Mouse (Mus musculus) cerebellum, adult 11 months (tissue): Measurements from ENCODE around the gene Zfr2.

Experiments used
- DNase-seq: peaks from one replicate; pipeline ENCODE4 v3.0.0; 2022

The Zfr2 gene

GRCm38 (mm10) chr10:81249442-81249841 lies 16.5 kb downstream of the Zfr2 start:
- DNase-seq, result no peak

GRCm38 (mm10) chr10:81252424-81253419 lies 19.8 kb downstream of the Zfr2 start, which contains the start of gene Matk:
TSS of gene Matk (plus strand) at chr10:81252935.
- DNase-seq, result peak; percentile 60

DNA sequence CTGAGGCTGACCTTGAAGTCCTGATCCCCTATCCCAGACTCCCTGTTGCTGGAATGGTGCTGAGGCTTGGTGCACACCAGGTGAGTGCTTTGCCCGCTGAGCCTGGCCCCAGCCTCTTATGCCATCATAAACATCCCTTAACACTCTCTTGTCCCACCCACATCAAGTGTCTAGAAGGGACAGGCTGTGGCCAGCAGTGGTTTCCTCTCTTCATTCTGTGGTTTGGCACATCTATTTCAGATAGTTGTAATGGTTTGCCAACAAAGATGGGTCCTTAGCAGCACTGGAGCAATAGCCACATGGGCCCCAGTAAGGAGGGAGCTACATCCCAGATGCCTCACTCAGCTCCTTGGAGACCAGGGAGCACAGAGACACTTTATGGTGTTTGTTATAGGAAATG lies 21.9 kb downstream of the Zfr2 start:
- DNase-seq, result no peak

DNA sequence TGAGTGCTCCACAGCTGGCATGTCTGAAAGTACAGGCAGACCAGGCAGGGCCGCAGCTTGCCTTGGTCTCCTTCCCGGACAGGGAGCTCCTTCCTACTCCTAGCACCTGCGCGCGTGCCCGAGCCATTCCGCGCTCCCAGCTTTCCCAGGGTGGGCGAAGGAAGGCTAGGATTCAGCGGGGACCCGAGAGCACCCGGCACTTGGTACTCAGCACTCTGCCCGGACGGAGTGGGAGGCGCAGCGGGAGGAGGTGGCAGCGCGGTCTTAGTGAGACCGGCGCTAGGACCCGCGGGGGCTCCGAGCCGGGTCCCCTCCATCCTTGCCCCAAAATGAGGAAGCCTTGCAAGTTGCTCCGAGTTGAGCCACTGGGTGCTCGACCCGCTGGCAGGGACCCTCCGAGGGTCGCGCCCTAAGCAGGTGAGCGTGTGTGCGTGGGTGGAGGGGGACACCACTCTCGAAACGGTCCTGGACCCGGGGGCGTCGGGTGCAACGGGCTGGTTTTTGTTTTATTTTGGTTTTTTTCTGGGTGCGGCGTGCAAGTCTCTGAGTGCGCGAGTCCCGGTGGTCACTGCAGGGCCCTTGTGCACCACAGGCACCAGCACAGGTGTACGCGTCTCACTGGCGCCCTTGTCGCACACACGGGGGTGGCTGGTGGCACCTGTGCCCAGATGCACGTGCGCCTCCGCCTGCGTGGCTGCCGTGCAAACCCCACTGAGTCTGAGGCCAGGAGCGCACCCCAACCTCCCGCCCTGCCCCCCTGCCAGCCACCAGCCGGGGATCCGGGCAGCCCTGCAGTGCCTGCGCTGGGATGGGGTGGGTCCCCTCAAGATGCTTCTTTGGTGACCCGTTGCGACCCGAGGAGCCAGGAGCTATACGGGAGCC lies 24.4 kb downstream of the Zfr2 start:
- DNase-seq, result no peak

GRCm38 (mm10) chr10:81259225-81259884 lies 26.4 kb downstream of the Zfr2 start:
- DNase-seq, result no peak

GRCm38 (mm10) chr10:81261025-81261424 lies 28.1 kb downstream of the Zfr2 start:
- DNase-seq, result no peak

- peak; percentile 54 for DNase-seq
These were observed 32.6 kb downstream of the Zfr2 start for GRCm38 (mm10) chr10:81265540-81265939.

- DNase-seq, result peak; percentile 97
These were observed 33.5 kb downstream of the Zfr2 start, which contains the start of the genes Mrpl54 and Apba3 for GRCm38 (mm10) chr10:81266211-81267105. TSS of gene Mrpl54 (minus strand) at chr10:81266934. TSS of gene Apba3 (plus strand) at chr10:81266960.

- peak; percentile 80 for DNase-seq
These were observed 35.1 kb downstream of the Zfr2 start for GRCm38 (mm10) chr10:81268056-81268455.

DNA sequence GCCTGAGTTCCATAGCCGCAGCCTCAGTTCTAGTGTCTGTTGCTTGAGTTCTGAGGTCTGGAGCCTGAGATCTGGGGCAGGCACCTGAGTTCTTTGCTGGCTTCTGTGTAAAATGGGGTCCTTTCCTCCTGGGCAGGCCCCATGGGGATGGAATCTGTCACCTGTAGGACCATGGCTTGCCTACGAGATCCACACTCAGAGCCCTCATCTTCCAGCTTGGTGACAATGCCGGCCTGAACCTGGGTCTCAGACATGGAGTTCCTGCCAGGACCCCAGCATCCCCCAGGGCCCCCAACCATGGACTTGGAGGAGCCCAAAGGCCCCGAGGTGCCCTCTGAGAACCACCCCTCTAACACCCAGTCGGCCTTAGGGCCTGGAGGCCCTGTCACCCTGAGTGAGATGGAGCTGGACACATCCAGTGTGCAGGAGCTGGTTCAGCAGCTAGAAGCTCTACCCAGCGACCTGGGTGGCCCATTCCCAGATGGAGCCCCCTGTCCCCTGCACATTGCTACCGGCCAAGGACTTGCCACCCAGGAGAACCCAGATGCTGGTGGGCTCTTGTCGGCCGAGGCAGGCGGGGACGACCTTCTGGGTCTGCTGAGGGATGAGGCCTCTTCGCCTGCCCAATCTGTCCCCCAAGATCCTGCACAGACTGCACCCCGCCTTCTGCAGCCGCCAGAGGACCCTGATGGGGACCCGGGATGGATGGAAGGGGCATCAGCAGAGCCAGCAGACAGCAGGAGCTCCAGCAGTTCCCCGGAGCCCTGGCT lies 35.9 kb downstream of the Zfr2 start:
- DNase-seq, result no peak

- no peak for DNase-seq
These were observed 39.4 kb downstream of the Zfr2 start for GRCm38 (mm10) chr10:81272356-81272755.

GRCm38 (mm10) chr10:81273842-81274241 lies 40.9 kb downstream of the Zfr2 start:
- no peak for DNase-seq

- DNase-seq, result no peak
These were observed 44.7 kb downstream of the Zfr2 start for GRCm38 (mm10) chr10:81277676-81278075.

DNA sequence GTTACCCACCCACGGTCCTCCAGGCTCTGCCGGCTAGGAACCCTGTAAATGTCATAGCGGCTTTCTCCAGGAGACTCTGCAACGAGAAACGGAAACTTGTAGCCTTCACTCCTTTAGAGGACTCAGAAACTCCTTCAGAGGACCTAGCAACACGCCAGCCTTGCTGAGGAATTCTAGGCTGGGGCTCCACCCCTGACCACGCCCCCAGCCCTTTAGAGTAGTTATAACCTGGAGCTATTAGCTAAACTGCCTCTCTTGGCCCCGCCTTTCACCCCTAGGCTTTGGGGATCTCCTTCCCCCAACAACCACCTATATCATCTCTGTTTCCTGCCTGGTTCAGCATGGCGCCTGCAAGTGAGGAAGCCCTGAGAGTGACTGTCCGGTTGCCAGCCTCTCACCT lies 46.5 kb downstream of the Zfr2 start:
- DNase-seq, result no peak

GRCm38 (mm10) chr10:81284189-81284588 lies 51.2 kb downstream of the Zfr2 start:
- no peak for DNase-seq

DNA sequence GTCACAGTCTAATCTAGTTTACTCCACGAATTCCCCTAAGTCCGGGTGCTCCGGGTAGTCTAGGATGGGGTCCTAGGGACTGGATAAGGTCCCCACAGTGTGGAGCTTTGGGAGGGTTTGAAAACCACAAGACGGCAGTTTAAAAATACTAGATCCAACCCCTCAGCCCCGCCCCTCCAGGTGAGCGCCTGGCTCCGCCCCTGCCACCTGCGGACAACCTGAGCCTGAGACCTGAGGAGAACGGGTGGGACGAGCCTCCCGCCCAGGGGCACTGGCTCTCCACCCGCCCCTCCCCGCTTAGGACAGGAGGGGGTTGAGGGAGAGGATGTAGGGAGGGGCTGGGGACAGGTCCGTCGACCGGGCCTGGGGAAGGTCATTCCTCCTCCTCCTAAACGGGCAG lies 51.8 kb downstream of the Zfr2 start:
- DNase-seq, result no peak

- peak; percentile 79 for DNase-seq
These were observed 52.9 kb downstream of the Zfr2 start for GRCm38 (mm10) chr10:81285694-81286450.

DNA sequence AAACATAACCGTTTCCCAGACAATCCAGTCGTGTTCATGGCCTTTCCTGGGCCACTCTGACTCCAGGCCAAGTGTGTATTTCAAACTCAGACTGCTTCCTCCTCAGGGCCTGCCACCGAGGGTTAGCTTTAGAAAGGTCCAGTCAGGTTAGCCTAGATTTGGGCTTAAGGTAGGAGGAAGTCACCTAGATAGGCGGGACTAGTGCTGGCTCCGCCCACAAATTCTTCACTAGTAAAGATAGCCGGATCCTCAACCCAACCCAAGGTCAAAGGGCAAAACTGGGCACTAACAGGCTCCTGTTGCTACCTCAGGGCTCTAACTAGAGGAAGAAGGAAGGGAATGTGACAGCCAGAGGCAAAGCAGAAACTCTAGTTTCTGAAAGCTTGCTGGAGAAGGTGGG lies 53.6 kb downstream of the Zfr2 start:
- no peak for DNase-seq

GRCm38 (mm10) chr10:81287513-81288157 lies 54.7 kb downstream of the Zfr2 start:
- no peak for DNase-seq

DNA sequence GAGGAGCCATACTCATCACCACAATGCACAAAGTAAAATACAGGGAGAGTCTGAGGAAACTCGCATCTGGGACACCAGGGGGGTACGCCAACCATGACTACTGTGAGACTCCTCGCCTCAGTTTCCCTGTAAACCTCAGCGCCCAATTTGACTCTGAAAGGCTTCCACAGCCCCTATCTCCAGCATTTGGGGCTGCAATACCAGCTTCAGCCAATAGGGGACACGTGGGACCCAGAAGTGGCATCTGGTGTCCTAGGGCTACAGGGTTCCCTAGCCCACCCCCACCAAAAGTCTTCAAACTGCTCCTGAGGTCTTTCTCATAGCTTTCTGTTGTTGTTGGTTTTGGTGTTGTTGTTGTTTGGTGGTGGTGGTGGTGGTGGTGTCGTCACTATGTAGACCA lies 55.6 kb downstream of the Zfr2 start:
- no peak for DNase-seq
